Mouse (Mus musculus) G1E (cell line): ENCODE results near the gene Hivep3. TPM values are rescaled to one million over a fixed set of nuclear protein-coding genes. Genes with fewer than 3 reads are reported as not detected.

Source experiments
- ATAC-seq: 2 replicates; pipeline ENCODE4 v1.8.0; 2016; ENCODE audit warnings: mild to moderate bottlenecking; ENCODE audit not compliant: insufficient number of reproducible peaks, poor library complexity, low FRiP score, severe bottlenecking; ENCODE audit errors: extremely low read depth
- DNase-seq: peaks from one replicate; pipeline ENCODE4 v3.0.0; 2012; ENCODE audit warnings: low spot score
- H3K27me3 ChIP-seq: 2 replicates; pipeline ENCODE4 v1.6.1; 2012; ENCODE audit warnings: mild to moderate bottlenecking, low read length, inconsistent platforms; ENCODE audit not compliant: insufficient read depth
- H3K36me3 ChIP-seq: replicated peaks from 2 replicates; pipeline ENCODE3; 2012; ENCODE audit warnings: mild to moderate bottlenecking, inconsistent platforms
- H3K4me1 ChIP-seq: 2 replicates; pipeline ENCODE4 v1.6.1; 2012; ENCODE audit warnings: low read depth, low read length, inconsistent platforms, mixed read lengths; ENCODE audit not compliant: insufficient read depth
- H3K4me3 ChIP-seq: 2 replicates; pipeline ENCODE4 v1.5.1; 2012; ENCODE audit warnings: low read depth, mild to moderate bottlenecking, inconsistent platforms, low read length, moderate library complexity, mixed read lengths
- H3K9me3 ChIP-seq: replicated peaks from 2 replicates; pipeline ENCODE4 v1.6.1; 2012; ENCODE audit warnings: inconsistent platforms
- CTCF ChIP-seq: IDR thresholded peaks from 2 replicates; pipeline ENCODE4 v1.5.1; 2012; ENCODE audit warnings: low read depth, low read length, inconsistent platforms, mixed read lengths
- GATA1 ChIP-seq: IDR thresholded peaks from 2 replicates; pipeline ENCODE4 v1.6.1; 2012; ENCODE audit warnings: borderline replicate concordance, low read length, inconsistent platforms, mixed read lengths
- GATA2 ChIP-seq: IDR thresholded peaks from 2 replicates; pipeline ENCODE4 v1.6.1; 2012; ENCODE audit warnings: low read depth, low read length, inconsistent platforms, borderline replicate concordance
- POLR2AphosphoS5 ChIP-seq: IDR thresholded peaks from 2 replicates; pipeline ENCODE4 v1.6.1; 2012; ENCODE audit warnings: low read depth, low read length, inconsistent platforms; ENCODE audit not compliant: insufficient replicate concordance
- TAL1 ChIP-seq: conservative IDR thresholded peaks from 2 replicates; pipeline ENCODE4 v1.6.1; 2012; ENCODE audit warnings: low read depth, low read length, inconsistent platforms, mixed read lengths
- polyA plus RNA-seq: library from polyadenylated mRNA; stranded (reverse); fragments of >175 nt; gene quantifications from 2 replicates; pipeline ENCODE4 v1.2.3, GENCODE M21; 2012
- total RNA-seq, 2 experiments: library from RNA; stranded (forward) in 1 of 2; stranded (reverse) in 1 of 2; fragments of 200-1000 nt in 1 of 2; fragments of >200 nt in 1 of 2; fragmentation: Nextera tagmentation in 1 of 2; gene quantifications; 2 replicates each; pipeline ENCODE4 v1.2.3; 2014 to 2017

Gene Hivep3
- total and polyA plus RNA-seq, 3 experiments: 0.49 TPM; not detected in 2

DNA sequence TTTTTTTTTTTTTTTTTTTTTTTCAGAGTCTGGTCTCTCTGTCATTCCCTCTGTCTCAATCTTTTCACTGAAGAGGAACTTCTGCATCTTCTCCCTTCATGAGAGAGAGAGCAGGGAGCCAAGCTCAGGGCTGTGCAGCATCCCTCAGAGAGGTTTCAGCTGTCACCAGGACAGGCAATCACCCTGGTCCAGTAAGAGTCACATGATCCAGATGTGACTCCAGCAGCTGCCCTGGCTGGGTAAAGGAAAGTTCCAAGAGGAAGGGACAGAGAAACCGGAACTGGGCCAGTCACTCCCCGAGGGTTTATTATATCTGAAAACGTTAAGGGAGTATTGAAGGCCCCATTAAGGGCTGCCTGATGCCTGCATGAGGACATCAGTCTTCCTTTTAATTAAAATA lies 25.8 kb upstream of the Hivep3 start:
- H3K9me3 ChIP-seq: no peaks in the 10 kb centered on the region
- H3K27me3 ChIP-seq: no peaks in the 10 kb centered on the region
- H3K4me3 ChIP-seq: no peak overlapping the region
- no peaks in the 10 kb centered on the region for H3K4me1 ChIP-seq
- TF ChIP-seq CTCF: no peak
- no peak for TF ChIP-seq GATA1
- TF ChIP-seq POLR2AphosphoS5: no peak
- TF ChIP-seq TAL1: no peak
- no peak for TF ChIP-seq GATA2
- H3K36me3 ChIP-seq: no peaks in the 10 kb centered on the region
- ATAC-seq: no peak
- no peak for DNase-seq

DNA sequence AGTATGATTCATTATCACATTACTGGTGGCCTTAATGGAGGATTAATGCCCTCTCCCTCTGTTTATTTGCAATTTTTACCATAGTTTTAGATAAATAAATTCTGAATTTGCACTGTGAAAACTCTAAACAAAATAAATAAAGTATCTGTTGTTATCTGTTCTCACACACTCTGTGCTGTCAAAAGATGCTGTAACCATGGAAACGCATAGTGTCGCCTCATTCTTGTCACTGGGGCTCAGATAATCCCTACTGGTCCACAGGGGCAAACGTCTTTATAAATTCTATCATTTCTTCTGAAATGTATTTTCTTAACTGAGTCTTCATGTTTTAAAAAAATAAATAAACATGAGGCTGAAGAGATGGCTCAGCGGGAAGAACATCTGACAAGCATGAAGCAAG lies 23.4 kb upstream of the Hivep3 start:
- Histone ChIP-seq H3K27me3 (no peaks in the 10 kb centered on the region), H3K9me3 (no peaks in the 10 kb centered on the region), H3K4me3 (no peak overlapping the region), H3K36me3 (no peaks in the 10 kb centered on the region), H3K4me1 (no peaks in the 10 kb centered on the region)
- ATAC-seq (no peak), DNase-seq (no peak)
- TF ChIP-seq CTCF (no peak), GATA2 (no peak), POLR2AphosphoS5 (no peak), GATA1 (no peak), TAL1 (no peak)

DNA sequence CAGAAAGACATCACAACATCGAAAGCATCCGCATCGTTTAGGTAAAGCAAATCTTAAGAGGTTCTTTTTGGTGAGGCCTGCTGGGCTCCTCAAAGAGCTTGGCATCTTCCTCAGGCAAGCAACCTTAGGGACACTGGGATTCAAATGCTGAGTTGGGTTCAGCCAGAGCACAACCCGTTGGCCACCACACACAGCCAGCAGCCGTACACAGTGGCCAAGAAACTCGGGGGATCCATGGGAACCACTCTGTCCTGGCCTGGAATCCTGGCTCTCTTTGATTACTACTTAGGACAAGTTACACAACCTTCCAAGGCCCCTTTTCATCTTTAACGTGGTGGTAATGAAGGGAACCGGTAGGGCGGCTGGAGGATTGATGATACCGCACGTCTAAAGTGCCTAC lies 16.1 kb upstream of the Hivep3 start:
- TF ChIP-seq GATA1 (no peak), TAL1 (no peak), POLR2AphosphoS5 (no peak), CTCF (no peak), GATA2 (no peak)
- Histone ChIP-seq H3K36me3 (no peaks in the 10 kb centered on the region), H3K4me3 (no peak overlapping the region), H3K4me1 (no peaks in the 10 kb centered on the region), H3K9me3 (no peaks in the 10 kb centered on the region), H3K27me3 (no peaks in the 10 kb centered on the region)
- no peak for ATAC-seq
- DNase-seq: no peak

DNA sequence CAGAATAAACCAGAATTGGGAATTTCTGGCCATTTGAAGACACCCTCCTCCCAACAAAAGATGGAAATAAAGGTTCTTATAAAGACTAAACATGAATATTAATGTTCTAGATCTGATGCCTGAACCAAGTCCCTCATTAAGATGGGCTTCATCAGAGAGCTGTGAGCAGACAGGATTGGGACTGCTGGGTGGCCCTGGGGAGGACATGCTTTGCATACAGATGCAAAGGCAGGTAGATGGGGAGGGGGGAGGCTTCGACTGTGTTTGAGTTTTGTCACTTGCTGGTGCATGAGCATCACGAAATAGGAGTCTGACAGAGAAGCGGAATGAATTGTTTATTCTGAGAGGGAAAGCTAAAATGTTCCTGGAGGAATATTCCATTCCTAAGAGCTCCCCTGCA lies 12.1 kb upstream of the Hivep3 start:
- TF ChIP-seq GATA2 (no peak), POLR2AphosphoS5 (no peak), TAL1 (no peak), GATA1 (no peak), CTCF (no peak)
- no peaks in the 10 kb centered on the region for H3K9me3 ChIP-seq
- no peaks in the 10 kb centered on the region for H3K4me1 ChIP-seq
- no peak overlapping the region for H3K4me3 ChIP-seq
- ATAC-seq (no peak), DNase-seq (no peak)
- no peaks in the 10 kb centered on the region for H3K36me3 ChIP-seq
- H3K27me3 ChIP-seq: no peaks in the 10 kb centered on the region

DNA sequence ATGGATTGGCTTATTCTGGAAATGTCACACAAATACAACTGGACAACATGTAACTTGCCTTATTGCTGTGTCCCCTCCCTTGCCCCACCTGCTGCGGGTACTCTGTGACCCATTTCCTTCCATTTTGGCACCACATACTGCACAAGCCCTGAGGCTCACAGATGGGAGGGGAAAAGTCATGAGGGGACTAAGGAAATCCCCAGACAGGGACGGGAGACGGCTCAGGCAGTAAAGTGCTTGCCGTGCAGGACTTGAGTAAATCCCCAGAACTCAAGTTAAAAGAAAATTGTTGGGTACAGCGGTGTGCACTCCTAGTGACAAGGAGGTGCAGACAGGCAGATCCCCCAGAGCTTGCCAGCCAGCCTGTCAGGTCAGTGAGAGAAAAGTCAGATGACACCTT lies 7.5 kb upstream of the Hivep3 start:
- TF ChIP-seq CTCF (no peak), GATA2 (no peak), TAL1 (no peak), POLR2AphosphoS5 (no peak), GATA1 (no peak)

DNA sequence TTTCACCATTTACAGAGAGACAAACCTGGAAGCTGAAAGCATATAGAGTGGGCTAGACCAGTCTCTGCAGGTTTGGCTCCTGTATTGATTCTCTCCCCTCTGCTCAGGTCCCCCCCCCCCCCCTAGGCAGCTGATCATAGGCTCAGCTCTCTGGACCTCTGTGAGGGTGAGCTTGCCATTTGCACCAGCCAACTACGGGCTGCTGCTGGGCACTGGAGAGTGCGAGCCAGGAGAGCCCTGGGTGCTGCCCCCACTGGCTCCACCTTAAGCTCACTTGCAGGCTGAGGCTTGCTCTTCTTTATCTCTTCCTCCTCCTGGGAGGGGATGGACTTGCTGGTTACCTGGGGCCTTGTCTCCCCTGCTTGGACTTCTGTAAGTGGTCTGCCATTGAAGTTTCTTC lies 5.7 kb upstream of the Hivep3 start:
- TF ChIP-seq POLR2AphosphoS5 (no peak), GATA1 (no peak), CTCF (no peak), GATA2 (no peak), TAL1 (no peak)
- ATAC-seq (no peak), DNase-seq (no peak)
- Histone ChIP-seq H3K36me3 (no peaks in the 10 kb centered on the region), H3K4me3 (no peak overlapping the region), H3K27me3 (no peaks in the 10 kb centered on the region), H3K9me3 (no peaks in the 10 kb centered on the region), H3K4me1 (no peaks in the 10 kb centered on the region)

More for the DNA sequence above, 7.5 kb upstream of the Hivep3 start:
- ATAC-seq: no peak
- no peak for DNase-seq
- H3K4me3 ChIP-seq: no peak overlapping the region
- H3K9me3 ChIP-seq: no peaks in the 10 kb centered on the region
- no peaks in the 10 kb centered on the region for H3K27me3 ChIP-seq
- H3K36me3 ChIP-seq: no peaks in the 10 kb centered on the region
- H3K4me1 ChIP-seq: no peaks in the 10 kb centered on the region

DNA sequence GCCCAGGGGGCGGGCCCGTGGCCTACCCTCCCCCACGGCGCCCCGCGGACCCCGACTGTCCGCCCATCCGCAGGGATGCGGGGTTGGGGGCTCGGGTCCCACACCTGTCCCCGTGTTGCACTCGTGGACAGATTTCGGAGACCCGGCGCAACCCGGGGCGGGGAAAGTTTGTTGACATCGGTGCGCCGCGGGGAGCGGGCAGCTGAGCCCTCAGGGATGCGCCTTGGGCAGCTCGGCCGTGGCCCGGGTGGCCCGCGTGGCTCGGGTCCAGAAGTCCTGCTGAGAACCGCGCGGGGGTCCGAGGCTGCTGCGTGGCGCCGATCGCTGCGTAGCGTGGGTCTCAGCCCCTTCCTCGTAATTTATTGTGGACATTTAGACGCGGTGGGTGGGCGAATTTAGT lies 358 bp downstream of the Hivep3 start:
- no peak for TF ChIP-seq GATA1
- TF ChIP-seq POLR2AphosphoS5: no peak
- TF ChIP-seq GATA2: no peak
- TF ChIP-seq TAL1: no peak
- no peak for TF ChIP-seq CTCF
- ATAC-seq: no peak
- no peaks in the 10 kb centered on the region for H3K4me1 ChIP-seq

More for the DNA sequence above, 358 bp downstream of the Hivep3 start:
- no peaks in the 10 kb centered on the region for H3K36me3 ChIP-seq
- no peaks in the 10 kb centered on the region; the same call in 1 of the 2 replicates for H3K27me3 ChIP-seq
- no peak for DNase-seq
- H3K9me3 ChIP-seq: peaks cover 10% of the 10 kb centered on the region
- no peak overlapping the region for H3K4me3 ChIP-seq
